Comparison of ENCODE assay signal across 22 mouse cellular contexts in the genomic region with DNA sequence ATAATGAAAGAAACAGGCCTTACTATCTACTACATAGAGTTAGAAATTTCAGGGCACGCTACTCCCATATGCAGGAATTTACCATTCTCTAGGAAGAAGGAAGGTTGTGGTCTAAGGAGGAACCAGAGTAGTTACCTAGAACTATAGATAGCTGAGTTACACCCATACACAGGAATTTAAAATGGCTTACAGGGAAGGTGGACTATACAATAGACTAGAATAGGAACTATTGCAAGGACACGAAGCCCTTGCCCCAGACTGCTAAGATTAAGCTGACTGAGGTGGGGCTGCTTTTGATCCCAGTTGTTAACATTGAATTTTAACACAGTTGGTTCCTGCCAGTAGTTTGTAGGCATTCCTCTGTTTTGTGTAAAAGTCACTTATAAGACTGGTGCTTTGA.
"Had no signal": no experiment of that assay in that cellular context is flagged by ENCODE, and none has a peak within 500 bp of the region (broad histone marks: within the 10 kb centered on the region; RNA-seq: fewer than 3 reads in every experiment).

No protein-coding gene starts in this region.

- ATAC-seq: hindbrain, embryonic 16.5 days; hindbrain, postnatal 0 days; inflammation-experienced regulatory T-cells, adult 6 months; intestine, embryonic 15.5 days; intestine, embryonic 16.5 days; intestine, postnatal 0 days had no signal

- DNase-seq: heart, postnatal 10 days; heart, postnatal 14 days; heart, postnatal 36 days; heart, postnatal 4 days; kidney, adult 11 months; kidney, adult 18-20 months; kidney, adult 2 months; kidney, adult 8-10 months; kidney, adult 9 months; kidney, postnatal 10 days; kidney, postnatal 14 days; kidney, postnatal 25 days; kidney, postnatal 36 days; kidney, postnatal 4 days; layer of hippocampus, adult 9-11 months; layer of hippocampus, postnatal 36 days had no signal
